In genomic region chr6:141488619-141489018, GRCm38 (mm10) we compare ENCODE assay signal across 8 mouse cellular contexts. TPM values are rescaled to one million over a fixed set of nuclear protein-coding genes. Genes with fewer than 3 reads are reported as not detected.
DNase-seq lines count a peak whose midpoint lies in the region; ATAC-seq and TF ChIP-seq lines count a peak whose summit lies in the region.
"Had no signal": no experiment of that assay in that cellular context is flagged by ENCODE, and none has a peak within 500 bp of the region (broad histone marks: within the 10 kb centered on the region; RNA-seq: fewer than 3 reads in every experiment).

No protein-coding gene starts in this region.

- H3K9ac ChIP-seq in midbrain, embryonic 12.5 days (replicated peaks): no peak overlapping the region
- no peak overlapping the region for H3K9ac ChIP-seq in midbrain, embryonic 15.5 days
- no peak overlapping the region for H3K9ac ChIP-seq in hindbrain, postnatal 0 days (replicated peaks; ENCODE audit: low read length)
- H3K9ac ChIP-seq in liver, postnatal 0 days (replicated peaks): no peak overlapping the region
- H3K9ac ChIP-seq: lung, embryonic 15.5 days had no signal

- no peak for TF ChIP-seq POLR2A in small intestine, adult 2 months (IDR thresholded peaks at IDR 0.05; ENCODE audit: low read depth, low read length)

- 0 out of 2 replicates have a peak, but pooled peaks cover 4% of the 10 kb centered on the region for H3K4me1 ChIP-seq in midbrain, embryonic 12.5 days
- H3K4me1 ChIP-seq in midbrain, embryonic 15.5 days: no peaks in the 10 kb centered on the region
- no peaks in the 10 kb centered on the region for H3K4me1 ChIP-seq in hindbrain, postnatal 0 days (ENCODE audit: insufficient read depth, low read length)
- no peaks in the 10 kb centered on the region for H3K4me1 ChIP-seq in liver, postnatal 0 days (ENCODE audit: insufficient read depth)
- no peaks in the 10 kb centered on the region for H3K4me1 ChIP-seq in small intestine, adult 2 months (ENCODE audit: control insufficient read depth, insufficient read depth, insufficient read length, low read length)

- WGBS in midbrain, embryonic 12.5 days: 15% methylated on average over 11 of the region's 11 CpGs
- WGBS in midbrain, embryonic 15.5 days: 17% methylated on average over 11 of the region's 11 CpGs
- 19% methylated on average over 11 of the region's 11 CpGs for WGBS in hindbrain, postnatal 0 days
- 19% methylated on average over 11 of the region's 11 CpGs for WGBS in liver, postnatal 0 days (ENCODE audit: insufficient replicate concordance)
- 28% methylated on average over 11 of the region's 11 CpGs for WGBS in small intestine, adult 2 months

- H3K36me3 ChIP-seq in midbrain, embryonic 12.5 days: no peaks in the 10 kb centered on the region
- no peaks in the 10 kb centered on the region for H3K36me3 ChIP-seq in midbrain, embryonic 15.5 days (replicated peaks)
- no peaks in the 10 kb centered on the region for H3K36me3 ChIP-seq in hindbrain, postnatal 0 days (ENCODE audit: insufficient read depth, low read length)
- no peaks in the 10 kb centered on the region for H3K36me3 ChIP-seq in liver, postnatal 0 days (replicated peaks; ENCODE audit: insufficient read depth, low read length)
- H3K36me3 ChIP-seq in small intestine, adult 2 months (ENCODE audit: control insufficient read depth, insufficient read depth, low read length): peaks cover 33% of the 10 kb centered on the region
- H3K36me3 ChIP-seq: lung, embryonic 15.5 days had no signal

- DNase-seq in adrenal gland, postnatal 25 days: peak; percentile 50
- DNase-seq in embryo, embryonic 10.5 days (ENCODE audit: low spot score): peak; percentile 90
- peak; percentile 75 for DNase-seq in hindbrain, postnatal 0 days (ENCODE audit: low spot score)
- DNase-seq in liver, postnatal 0 days: peak; percentile 54

- ATAC-seq in midbrain, embryonic 12.5 days (ENCODE audit: low FRiP score, low read depth): peak; percentile 52; the same call in 1 of the 2 replicates
- ATAC-seq in midbrain, embryonic 15.5 days (replicated peaks): no peak
- ATAC-seq in hindbrain, postnatal 0 days: no peak
- ATAC-seq in liver, postnatal 0 days: no peak

- no peak overlapping the region for H3K27ac ChIP-seq in midbrain, embryonic 12.5 days (replicated peaks)
- no peak overlapping the region for H3K27ac ChIP-seq in midbrain, embryonic 15.5 days
- no peak overlapping the region for H3K27ac ChIP-seq in hindbrain, postnatal 0 days
- H3K27ac ChIP-seq in liver, postnatal 0 days (ENCODE audit: low read depth): no peak overlapping the region
- no peak overlapping the region for H3K27ac ChIP-seq in small intestine, adult 2 months (ENCODE audit: insufficient read depth, low read depth, low read length)
- H3K27ac ChIP-seq: lung, embryonic 15.5 days had no signal

- H3K9me3 ChIP-seq in midbrain, embryonic 12.5 days: no peaks in the 10 kb centered on the region
- H3K9me3 ChIP-seq in midbrain, embryonic 15.5 days: no peaks in the 10 kb centered on the region
- H3K9me3 ChIP-seq in hindbrain, postnatal 0 days (ENCODE audit: low read length): no peaks in the 10 kb centered on the region
- H3K9me3 ChIP-seq in liver, postnatal 0 days (ENCODE audit: low read length): no peaks in the 10 kb centered on the region
- H3K9me3 ChIP-seq: lung, embryonic 15.5 days had no signal

- peaks cover 16% of the 10 kb centered on the region for H3K27me3 ChIP-seq in midbrain, embryonic 12.5 days
- 0 out of 2 replicates have a peak, but pooled peaks cover 5% of the 10 kb centered on the region for H3K27me3 ChIP-seq in midbrain, embryonic 15.5 days (replicated peaks)
- no peaks in the 10 kb centered on the region for H3K27me3 ChIP-seq in hindbrain, postnatal 0 days (ENCODE audit: insufficient read depth, low read length)
- no peaks in the 10 kb centered on the region for H3K27me3 ChIP-seq in liver, postnatal 0 days (ENCODE audit: insufficient read depth, low read length)
- no peaks in the 10 kb centered on the region for H3K27me3 ChIP-seq in small intestine, adult 2 months (ENCODE audit: control insufficient read depth, insufficient read depth, low read length)
- H3K27me3 ChIP-seq: lung, embryonic 15.5 days had no signal

- peak; percentile 77 for TF ChIP-seq CTCF in hindbrain, postnatal 0 days (IDR thresholded peaks at IDR 0.05; ENCODE audit: low read depth)
- TF ChIP-seq CTCF in liver, postnatal 0 days (IDR thresholded peaks at IDR 0.05; ENCODE audit: low read depth): peak; percentile 72
- TF ChIP-seq CTCF in small intestine, adult 2 months (IDR thresholded peaks at IDR 0.05; ENCODE audit: extremely low read depth, insufficient read length, insufficient replicate concordance, low read depth, low read length): peak; percentile 76; the same call in 1 of the 2 replicates

- no peak overlapping the region for H3K4me3 ChIP-seq in midbrain, embryonic 12.5 days
- H3K4me3 ChIP-seq in midbrain, embryonic 15.5 days: no peak overlapping the region
- H3K4me3 ChIP-seq in hindbrain, postnatal 0 days (ENCODE audit: low read length): no peak overlapping the region
- H3K4me3 ChIP-seq in liver, postnatal 0 days (ENCODE audit: low read depth, low read length): no peak overlapping the region
- no peak overlapping the region for H3K4me3 ChIP-seq in small intestine, adult 2 months (ENCODE audit: low read depth, low read length)
- H3K4me3 ChIP-seq: lung, embryonic 15.5 days had no signal

- H3K4me2 ChIP-seq in midbrain, embryonic 12.5 days (replicated peaks): no peak overlapping the region
- H3K4me2 ChIP-seq in midbrain, embryonic 15.5 days: no peak overlapping the region
- H3K4me2 ChIP-seq in hindbrain, postnatal 0 days (ENCODE audit: low read depth, low read length): no peak overlapping the region
- no peak overlapping the region for H3K4me2 ChIP-seq in liver, postnatal 0 days (ENCODE audit: low read depth, low read length)
- H3K4me2 ChIP-seq: lung, embryonic 15.5 days had no signal

- no peak for TF ChIP-seq EP300 in liver, postnatal 0 days (IDR thresholded peaks at IDR 0.05; ENCODE audit: low read depth)

RNA-seq across cellular contexts. Expression of gene Slco1c1, which starts 35.5 kb away (rescaled TPM):
- polyA plus RNA-seq in midbrain, embryonic 12.5 days (2016; fragmentation: Nextera tagmentation; extraction: Ambion mirVana): 2.5 and 2.9 TPM in 2 replicates
- 15.7 and 16.1 TPM in 2 replicates for polyA plus RNA-seq in midbrain, embryonic 15.5 days (2015; fragmentation: Nextera tagmentation; extraction: Ambion mirVana)
- 0.21 TPM in 1 of 2 replicates, not detected in the other for total RNA-seq in adrenal gland, postnatal 25 days (2021)
- 22.8 and 27.7 TPM in 2 replicates for total RNA-seq in hindbrain, postnatal 0 days (2014; rRNA removed)
- 27.2 and 27.7 TPM in 2 replicates for polyA plus RNA-seq in hindbrain, postnatal 0 days (2015; fragmentation: Nextera tagmentation; extraction: Ambion mirVana)
- polyA plus RNA-seq in liver, postnatal 0 days (2015; fragmentation: Nextera tagmentation; extraction: Ambion mirVana): 0.05 TPM in 1 of 2 replicates, not detected in the other
- polyA plus RNA-seq in small intestine, adult 2 months (2012; rRNA removed): 0.04 TPM in 1 of 2 replicates, not detected in the other
- polyA plus RNA-seq: lung, embryonic 15.5 days had no signal
